Mouse (Mus musculus): ENCODE data around the gene Rae1. TPM values are rescaled to one million over a fixed set of nuclear protein-coding genes. Genes with fewer than 3 reads are reported as not detected.

Gene Rae1
- polyA plus RNA-seq, 1 experiment, result 77.0 TPM

DNA sequence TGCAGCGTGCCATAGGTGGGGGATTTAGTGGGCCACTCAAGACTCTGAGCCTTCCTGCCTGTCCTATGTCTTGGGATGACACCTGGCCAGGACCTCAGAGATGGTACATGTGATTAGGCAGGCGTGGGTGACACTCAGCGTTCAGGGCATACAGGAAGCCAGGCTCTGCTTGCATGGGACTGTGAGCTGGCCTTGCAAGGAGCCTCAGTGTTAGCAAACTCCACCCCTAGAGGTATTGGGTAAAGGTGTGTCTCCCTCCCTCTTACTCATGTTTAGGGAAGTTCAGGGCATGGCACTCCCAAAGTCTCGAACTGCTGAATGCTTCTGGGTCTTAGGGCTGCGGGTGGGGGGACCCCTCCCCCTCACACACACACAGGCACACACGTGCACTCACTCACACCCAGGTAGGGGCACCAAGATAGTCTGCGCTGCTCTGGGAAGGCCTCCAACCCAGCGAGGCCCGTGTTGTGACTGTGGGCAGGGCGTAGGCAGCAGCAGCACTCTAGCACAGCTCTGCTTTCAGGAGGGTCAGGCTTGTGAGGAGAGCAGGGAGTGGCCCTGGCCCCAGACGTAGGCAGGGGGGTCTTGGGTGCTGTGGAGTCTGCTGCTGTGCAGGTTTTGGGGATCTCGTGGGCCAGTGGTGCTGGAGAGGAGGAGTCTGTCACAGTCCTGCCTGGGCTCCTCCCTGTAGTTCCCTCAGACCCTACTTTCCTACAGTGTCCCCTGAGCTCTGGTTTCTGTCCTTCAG is 30.8 kb downstream of the Rae1 start:
- TF ChIP-seq GATA1 (IDR thresholded peaks at IDR 0.05; ENCODE audit: low read length), result no peak

DNA sequence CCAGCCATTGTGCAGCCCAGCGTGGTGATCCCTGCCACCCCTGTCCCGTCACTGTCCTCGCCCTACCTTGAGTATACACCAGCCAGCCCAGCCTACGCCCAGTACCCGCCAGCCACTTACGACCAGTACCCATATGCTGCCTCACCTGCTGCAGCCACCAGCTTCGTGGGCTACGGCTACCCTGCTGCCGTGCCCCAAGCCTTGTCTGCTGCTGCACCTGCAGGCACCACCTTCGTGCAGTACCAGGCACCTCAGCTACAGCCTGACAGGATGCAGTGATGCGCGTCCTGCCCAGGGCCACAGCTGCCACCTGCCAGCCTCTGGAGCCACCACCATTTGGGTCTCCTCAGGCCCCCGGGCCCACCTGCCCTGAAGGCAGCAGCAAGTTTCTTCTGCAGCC is 33.6 kb downstream of the Rae1 start:
- no peak for TF ChIP-seq GATA1 (IDR thresholded peaks at IDR 0.05; ENCODE audit: low read length)

DNA sequence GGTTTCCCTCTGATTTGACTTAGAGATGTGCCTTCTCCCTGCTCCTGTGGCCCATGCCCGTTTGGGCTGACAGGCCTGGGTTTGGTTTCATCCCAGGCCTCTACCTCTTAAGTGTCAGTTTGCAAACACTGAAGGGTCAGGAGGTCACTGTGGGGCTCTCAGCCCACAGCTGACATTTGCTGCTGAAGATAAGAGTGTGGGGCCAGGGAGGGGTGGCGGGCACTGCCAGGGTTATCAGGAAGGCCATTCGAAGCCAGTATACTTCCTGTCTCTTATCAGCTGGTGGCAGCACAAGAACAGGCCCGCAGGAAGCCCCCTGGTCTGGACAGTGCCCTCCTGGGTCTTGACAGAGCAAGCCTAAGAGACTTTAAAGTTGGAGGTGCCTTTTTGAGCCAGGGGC is 35.1 kb downstream of the Rae1 start:
- peak; percentile 94 for TF ChIP-seq GATA1 (IDR thresholded peaks at IDR 0.05; ENCODE audit: low read length)

DNA sequence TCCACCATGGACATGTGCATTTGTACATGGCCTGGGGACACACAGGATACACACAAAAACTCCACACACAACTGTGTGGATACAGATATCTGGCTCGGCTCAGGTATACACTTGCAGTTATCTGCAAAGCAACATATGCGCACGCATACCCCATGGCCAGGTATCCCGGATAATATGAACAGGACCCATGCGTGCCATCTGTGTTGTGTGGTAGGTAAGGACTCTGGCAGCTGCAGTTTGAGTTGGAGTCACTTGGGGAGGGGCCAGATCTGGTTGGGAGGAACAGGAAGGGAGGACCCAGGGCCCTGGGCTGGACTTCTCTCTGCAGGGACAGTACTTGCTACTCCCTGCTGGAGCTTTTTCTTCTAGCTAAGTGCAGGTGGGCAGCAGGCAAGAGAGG is 35.7 kb downstream of the Rae1 start:
- no peak for TF ChIP-seq GATA1 (IDR thresholded peaks at IDR 0.05; ENCODE audit: low read length)

DNA sequence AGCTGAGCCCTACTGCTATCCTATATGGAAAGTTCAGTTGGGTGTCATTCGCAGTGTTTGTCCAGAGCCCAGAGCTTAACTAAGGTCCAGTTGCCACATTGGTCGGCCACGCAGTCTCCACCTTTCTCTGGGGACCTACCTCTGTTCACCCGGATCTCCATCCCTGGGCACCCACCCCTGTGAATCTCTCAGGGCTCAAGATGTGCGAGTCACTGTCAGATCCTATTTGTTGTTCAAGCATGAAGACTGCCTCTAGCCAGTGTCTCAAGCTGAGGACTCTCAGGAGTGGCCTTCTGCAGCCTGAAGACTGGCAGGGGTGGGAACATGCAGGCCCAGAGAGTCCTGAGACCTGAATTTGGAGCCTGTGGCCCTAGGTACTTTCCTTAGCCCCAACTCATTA is 36.1 kb downstream of the Rae1 start:
- TF ChIP-seq GATA1 (IDR thresholded peaks at IDR 0.05; ENCODE audit: low read length), result no peak

GRCm38 (mm10) chr2:173036611-173037010 is 36.7 kb downstream of the Rae1 start:
- no peak for TF ChIP-seq GATA1 (IDR thresholded peaks at IDR 0.05; ENCODE audit: low read length)

GRCm38 (mm10) chr2:173037347-173037746 is 37.4 kb downstream of the Rae1 start:
- TF ChIP-seq GATA1 (IDR thresholded peaks at IDR 0.05; ENCODE audit: low read length), result no peak

- peak; percentile 83 for TF ChIP-seq GATA1 (IDR thresholded peaks at IDR 0.05; ENCODE audit: low read length)
These were observed 38.1 kb downstream of the Rae1 start for GRCm38 (mm10) chr2:173037827-173038607.

DNA sequence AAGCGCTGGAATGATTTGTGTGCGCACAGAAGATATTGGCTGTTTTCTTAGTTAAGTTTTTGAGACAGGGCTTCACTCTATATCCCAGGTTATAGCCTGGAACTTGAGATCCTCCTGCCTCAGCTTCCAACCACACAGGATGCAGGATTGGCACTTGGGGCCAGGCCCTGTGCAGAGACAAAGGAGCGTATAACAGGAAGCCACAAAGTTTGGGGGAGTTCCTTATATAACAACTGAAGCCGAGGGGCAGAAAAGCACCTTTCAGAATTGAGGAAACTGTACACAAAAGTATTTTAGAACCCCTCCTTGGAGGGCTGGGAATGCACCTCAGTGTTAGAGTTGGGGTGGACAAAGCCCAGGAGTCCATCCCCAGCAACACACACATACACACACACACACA is 39.1 kb downstream of the Rae1 start:
- no peak for TF ChIP-seq GATA1 (IDR thresholded peaks at IDR 0.05; ENCODE audit: low read length)

DNA sequence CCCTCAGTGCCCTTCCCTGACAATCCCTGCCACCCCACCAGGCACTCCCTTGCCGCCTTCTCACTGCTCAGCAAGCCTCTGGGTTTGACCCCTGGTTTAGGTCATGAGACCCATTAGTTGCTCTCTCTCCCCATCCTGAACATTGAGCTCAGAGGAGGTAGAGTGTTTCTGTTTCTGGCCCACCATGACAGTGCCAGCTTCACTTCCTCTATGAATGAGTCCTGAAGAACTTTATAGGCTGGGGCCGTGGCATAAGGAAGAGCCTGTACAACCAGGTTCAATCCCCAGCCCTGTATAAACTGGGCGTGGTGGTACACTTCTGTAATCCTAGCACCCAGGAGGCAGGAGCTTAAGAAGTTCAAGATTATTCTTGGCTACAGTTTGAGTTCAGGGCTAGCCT is 40.9 kb downstream of the Rae1 start:
- no peak for TF ChIP-seq GATA1 (IDR thresholded peaks at IDR 0.05; ENCODE audit: low read length)

- no peak for TF ChIP-seq GATA1 (IDR thresholded peaks at IDR 0.05; ENCODE audit: low read length)
These were observed 41.3 kb downstream of the Rae1 start for GRCm38 (mm10) chr2:173041242-173041641.

DNA sequence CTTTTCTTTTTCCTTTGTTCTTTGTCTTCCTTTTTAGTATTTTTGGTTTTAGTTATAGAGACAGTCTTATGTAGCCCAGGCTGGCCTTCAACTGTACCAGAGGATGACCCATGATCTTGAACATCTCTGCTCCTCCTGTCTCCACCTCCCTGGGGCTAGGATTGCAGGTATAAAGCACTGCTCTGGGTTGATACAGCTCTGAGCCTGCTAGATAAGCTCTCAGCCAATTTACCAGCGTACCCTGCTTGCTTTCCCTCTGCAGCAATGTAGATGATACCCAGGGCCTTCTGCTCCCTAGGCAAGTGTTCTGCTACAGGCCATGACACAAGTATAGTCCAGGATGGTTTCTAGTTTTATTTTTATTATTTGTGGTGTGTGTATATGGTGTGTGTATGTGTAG is 42.0 kb downstream of the Rae1 start:
- no peak for TF ChIP-seq GATA1 (IDR thresholded peaks at IDR 0.05; ENCODE audit: low read length)

DNA sequence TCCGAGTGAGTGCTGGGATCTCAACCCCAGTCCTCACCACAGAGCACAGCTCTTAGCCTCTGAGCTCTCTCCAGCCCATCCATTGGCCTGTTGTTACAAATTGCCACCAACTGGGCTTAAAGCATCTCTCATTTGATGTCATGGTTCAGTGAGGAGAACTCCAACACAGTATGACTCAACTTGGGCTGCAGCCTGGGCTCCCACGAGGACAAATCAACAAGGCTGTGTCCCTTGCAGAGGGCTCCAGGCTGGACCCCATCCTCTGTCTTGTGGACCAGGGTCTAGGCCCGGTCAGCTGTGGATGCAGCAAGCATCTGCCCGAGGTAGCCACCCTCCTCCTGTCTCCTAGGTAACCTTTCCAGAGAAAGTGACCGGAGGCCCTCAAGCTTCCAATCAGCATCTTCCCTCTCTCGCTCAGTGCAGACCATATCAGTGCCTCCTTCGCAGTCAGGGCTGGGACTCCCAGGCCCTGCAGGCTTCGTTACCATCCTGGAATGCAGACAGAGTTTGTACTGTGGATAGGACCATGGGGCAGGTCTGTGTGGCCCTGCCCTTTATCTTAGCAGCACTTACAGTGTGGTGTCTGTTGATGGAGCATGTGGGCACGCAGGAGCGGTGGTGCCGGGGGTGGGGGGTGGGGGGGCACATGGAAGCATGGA is 42.7 kb downstream of the Rae1 start:
- no peak for TF ChIP-seq GATA1 (IDR thresholded peaks at IDR 0.05; ENCODE audit: low read length)

- TF ChIP-seq GATA1 (IDR thresholded peaks at IDR 0.05; ENCODE audit: low read length), result no peak
These were observed 44.5 kb downstream of the Rae1 start for GRCm38 (mm10) chr2:173044198-173044970.

- no peak for TF ChIP-seq GATA1 (IDR thresholded peaks at IDR 0.05; ENCODE audit: low read length)
These were observed 46.8 kb downstream of the Rae1 start for GRCm38 (mm10) chr2:173046582-173047297.
